Mouse (Mus musculus): ENCODE data around the gene Efna5. TPM values are rescaled to one million over a fixed set of nuclear protein-coding genes. Genes with fewer than 3 reads are reported as not detected.

Efna5 gene
- total and polyA plus RNA-seq, 3 experiments = 0.04 to 0.23 TPM; not detected in 1

DNA sequence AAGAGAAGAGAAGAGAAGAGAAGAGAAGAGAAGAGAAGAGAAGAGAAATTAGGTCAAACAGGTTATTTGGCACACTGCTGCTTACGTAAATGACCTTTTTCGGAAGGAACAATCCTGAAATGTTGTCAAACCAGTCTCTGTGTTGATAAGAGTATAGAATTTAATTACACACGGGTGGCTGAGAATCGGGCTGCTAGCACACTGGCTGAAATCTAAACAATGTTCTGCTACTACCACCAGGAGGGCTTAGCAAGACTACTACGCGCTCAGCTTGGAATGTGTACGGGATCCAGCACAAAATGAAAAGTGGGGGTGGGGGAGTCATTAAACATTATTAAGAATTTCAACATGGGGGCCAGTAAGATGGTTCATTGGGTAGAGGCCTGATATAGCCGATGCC lies 190.9 kb downstream of the Efna5 start:
- Histone ChIP-seq H3K9me3 (replicated peaks; ENCODE audit: low read length) (no peaks in the 10 kb centered on the region), H3K36me3 (replicated peaks in 1 of 2; ENCODE audit: control insufficient read depth in 1 of 2, insufficient read depth in 1 of 2, low read length in 1 of 2) (no peaks in the 10 kb centered on the region), H3K79me2 (replicated peaks; ENCODE audit: control insufficient read depth, extremely low read depth, insufficient read depth, poor library complexity, severe bottlenecking) (no peaks in the 10 kb centered on the region), H3K27ac (ENCODE audit: insufficient read depth, low read depth) (no peak overlapping the region), H3K4me2 (ENCODE audit: insufficient read depth, low read depth, poor library complexity, severe bottlenecking) (no peak overlapping the region), H3K4me1 (ENCODE audit: control insufficient read depth in 1 of 2, insufficient read depth in 2 of 2) (peaks cover 0 to 4% of the 10 kb centered on the region in 2 experiments; a peak in 1 of 4 replicates), H3K27me3 (replicated peaks) (no peaks in the 10 kb centered on the region), H3K9ac (ENCODE audit: insufficient read depth, low read depth) (no peak overlapping the region), H3K4me3 (replicated peaks in 1 of 3; ENCODE audit: low read depth in 2 of 3, low read length in 2 of 3, poor library complexity in 1 of 3) (no peak overlapping the region)
- TF ChIP-seq UBTF (IDR thresholded peaks at IDR 0.05; ENCODE audit: low read depth, low read length) (no peak), TBP (conservative IDR thresholded peaks at IDR 0.05; ENCODE audit: low read depth, low read length) (no peak), JUND (conservative IDR thresholded peaks at IDR 0.05; ENCODE audit: low read depth, low read length) (no peak), MAX (IDR thresholded peaks at IDR 0.05; ENCODE audit: low read length) (no peak), USF1 (IDR thresholded peaks at IDR 0.05; ENCODE audit: low read depth, low read length) (no peak), USF2 (conservative IDR thresholded peaks at IDR 0.05; ENCODE audit: low read depth, low read length) (no peak), POLR2AphosphoS2 (IDR thresholded peaks at IDR 0.05; ENCODE audit: low read depth, low read length) (no peak), ZNF384 (IDR thresholded peaks at IDR 0.05; ENCODE audit: low read depth, low read length) (no peak)
- in situ Hi-C loops (cut with MboI; ENCODE audit: low pct_ligation_motif_present, low pct_unique_long_range_greater_than_20kb, low sequenced_read_pairs) = no loop called here
- no peak for DNase-seq (ENCODE audit: extremely low read depth)
- dilution Hi-C loops (cut with MboI; ENCODE audit: extremely low pct_ligation_motif_present, extremely low pct_unique_long_range_greater_than_20kb, low sequenced_read_pairs) = no loop called here

DNA sequence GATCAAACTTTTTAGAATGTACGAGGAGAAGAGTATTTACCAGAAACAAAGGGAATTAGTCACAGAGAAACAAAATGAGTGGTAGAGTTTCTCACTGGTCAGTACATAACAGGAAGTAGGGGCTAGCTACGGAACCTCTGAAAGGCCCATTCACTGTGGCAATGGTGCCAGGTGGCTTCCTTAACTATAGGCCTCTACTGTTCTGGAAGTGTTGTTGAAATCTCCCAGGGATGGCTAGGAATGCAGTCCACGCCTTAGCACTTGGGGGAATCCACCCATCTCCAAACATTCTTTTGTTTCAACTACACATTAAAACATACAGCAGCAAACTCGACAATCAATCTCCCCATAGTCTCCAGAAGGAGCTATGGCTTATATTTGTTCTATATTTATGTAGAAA lies 191.5 kb downstream of the Efna5 start:
- no peak for DNase-seq (ENCODE audit: extremely low read depth)
- Histone ChIP-seq H3K4me2 (ENCODE audit: insufficient read depth, low read depth, poor library complexity, severe bottlenecking) (no peak overlapping the region), H3K9ac (ENCODE audit: insufficient read depth, low read depth) (no peak overlapping the region), H3K4me3 (replicated peaks in 1 of 3; ENCODE audit: low read depth in 2 of 3, low read length in 2 of 3, poor library complexity in 1 of 3) (no peak overlapping the region), H3K79me2 (replicated peaks; ENCODE audit: control insufficient read depth, extremely low read depth, insufficient read depth, poor library complexity, severe bottlenecking) (no peaks in the 10 kb centered on the region), H3K27ac (ENCODE audit: insufficient read depth, low read depth) (no peak overlapping the region), H3K4me1 (ENCODE audit: control insufficient read depth in 1 of 2, insufficient read depth in 2 of 2) (peaks cover 0 to 4% of the 10 kb centered on the region in 2 experiments; a peak in 1 of 4 replicates), H3K36me3 (replicated peaks in 1 of 2; ENCODE audit: control insufficient read depth in 1 of 2, insufficient read depth in 1 of 2, low read length in 1 of 2) (no peaks in the 10 kb centered on the region), H3K27me3 (replicated peaks) (no peaks in the 10 kb centered on the region), H3K9me3 (replicated peaks; ENCODE audit: low read length) (no peaks in the 10 kb centered on the region)
- dilution Hi-C loops (cut with MboI; ENCODE audit: extremely low pct_ligation_motif_present, extremely low pct_unique_long_range_greater_than_20kb, low sequenced_read_pairs) = no loop called here
- TF ChIP-seq PAX5 (IDR thresholded peaks at IDR 0.05; ENCODE audit: low read length) (no peak), USF1 (IDR thresholded peaks at IDR 0.05; ENCODE audit: low read depth, low read length) (no peak), NRF1 (IDR thresholded peaks at IDR 0.05; ENCODE audit: low read depth, low read length) (no peak), NELFE (IDR thresholded peaks at IDR 0.05; ENCODE audit: low read depth, low read length) (no peak), BHLHE40 (IDR thresholded peaks at IDR 0.05; ENCODE audit: low read depth, low read length) (no peak), EP300 (IDR thresholded peaks at IDR 0.05; ENCODE audit: low read length) (no peak), TBP (conservative IDR thresholded peaks at IDR 0.05; ENCODE audit: low read depth, low read length) (no peak), HCFC1 (IDR thresholded peaks at IDR 0.05; ENCODE audit: low read depth, low read length) (no peak)
- in situ Hi-C loops (cut with MboI; ENCODE audit: low pct_ligation_motif_present, low pct_unique_long_range_greater_than_20kb, low sequenced_read_pairs) = no loop called here

DNA sequence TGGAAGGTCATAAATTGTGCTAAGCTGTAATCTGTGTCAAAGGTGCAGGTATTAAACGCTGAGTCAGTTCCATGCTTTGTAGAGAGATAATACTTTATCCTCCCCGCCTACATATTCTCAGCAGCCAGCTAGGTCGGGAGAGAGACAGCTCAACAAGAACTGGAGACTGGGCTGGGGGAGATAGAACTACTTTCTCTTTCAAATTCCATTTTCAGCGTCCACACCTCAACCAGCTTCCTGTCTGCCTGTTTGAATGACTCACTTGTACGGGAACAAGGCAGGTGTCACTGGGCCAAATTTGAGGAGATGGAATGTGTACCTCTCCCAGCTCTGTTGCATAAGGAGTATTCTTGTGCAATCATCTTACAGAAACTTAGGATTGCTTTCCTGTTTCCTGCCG lies 193.7 kb downstream of the Efna5 start:
- Histone ChIP-seq H3K4me2 (ENCODE audit: insufficient read depth, low read depth, poor library complexity, severe bottlenecking) (no peak overlapping the region), H3K9me3 (replicated peaks; ENCODE audit: low read length) (no peaks in the 10 kb centered on the region), H3K27ac (ENCODE audit: insufficient read depth, low read depth) (no peak overlapping the region), H3K36me3 (replicated peaks in 1 of 2; ENCODE audit: control insufficient read depth in 1 of 2, insufficient read depth in 1 of 2, low read length in 1 of 2) (no peaks in the 10 kb centered on the region), H3K4me3 (replicated peaks in 1 of 3; ENCODE audit: low read depth in 2 of 3, low read length in 2 of 3, poor library complexity in 1 of 3) (no peak overlapping the region), H3K4me1 (ENCODE audit: control insufficient read depth in 1 of 2, insufficient read depth in 2 of 2) (peaks cover 0 to 4% of the 10 kb centered on the region in 2 experiments; a peak in 1 of 4 replicates), H3K79me2 (replicated peaks; ENCODE audit: control insufficient read depth, extremely low read depth, insufficient read depth, poor library complexity, severe bottlenecking) (no peaks in the 10 kb centered on the region), H3K27me3 (replicated peaks) (no peaks in the 10 kb centered on the region), H3K9ac (ENCODE audit: insufficient read depth, low read depth) (no peak overlapping the region)
- dilution Hi-C loops (cut with MboI; ENCODE audit: extremely low pct_ligation_motif_present, extremely low pct_unique_long_range_greater_than_20kb, low sequenced_read_pairs) (no loop called here), in situ Hi-C loops (cut with MboI; ENCODE audit: low pct_ligation_motif_present, low pct_unique_long_range_greater_than_20kb, low sequenced_read_pairs) (no loop called here)
- TF ChIP-seq MAX (IDR thresholded peaks at IDR 0.05; ENCODE audit: low read length) (no peak), ZKSCAN1 (IDR thresholded peaks at IDR 0.05; ENCODE audit: borderline replicate concordance, low read depth, low read length) (no peak), RCOR1 (conservative IDR thresholded peaks at IDR 0.05; ENCODE audit: low read depth, low read length) (no peak), UBTF (IDR thresholded peaks at IDR 0.05; ENCODE audit: low read depth, low read length) (no peak), MAZ (IDR thresholded peaks at IDR 0.05; ENCODE audit: low read depth, low read length) (no peak), IRF4 (IDR thresholded peaks at IDR 0.05; ENCODE audit: low read depth, low read length) (no peak), CTCF (conservative IDR thresholded peaks at IDR 0.05 in 1 of 2, IDR thresholded peaks at IDR 0.05 in 1 of 2; ENCODE audit: low read depth in 2 of 2, low read length in 2 of 2) (no peak), CHD1 (IDR thresholded peaks at IDR 0.05; ENCODE audit: low read depth, low read length) (no peak), HCFC1 (IDR thresholded peaks at IDR 0.05; ENCODE audit: low read depth, low read length) (no peak), KAT2A (IDR thresholded peaks at IDR 0.05; ENCODE audit: insufficient replicate concordance, low read length) (no peak), SMC3 (IDR thresholded peaks at IDR 0.05; ENCODE audit: low read depth, low read length) (no peak), ELF1 (IDR thresholded peaks at IDR 0.05; ENCODE audit: low read depth, low read length) (no peak), SIN3A (IDR thresholded peaks at IDR 0.05; ENCODE audit: low read length) (no peak), MEF2A (IDR thresholded peaks at IDR 0.05; ENCODE audit: borderline replicate concordance, low read depth, low read length) (no peak), MAFK (IDR thresholded peaks at IDR 0.05; ENCODE audit: insufficient replicate concordance, low read length) (no peak), TBP (conservative IDR thresholded peaks at IDR 0.05; ENCODE audit: low read depth, low read length) (no peak)
- no peak for DNase-seq (ENCODE audit: extremely low read depth)

Data from CH12.LX (cell line).